Mouse (Mus musculus) small intestine, adult 2 months (tissue): ENCODE data around the gene Prickle2.

Source experiments
- CTCF ChIP-seq: fragments of 200-500 bp; IDR thresholded peaks from 2 replicates; pipeline ENCODE4 v1.5.1; 2012; ENCODE audit warnings: low read depth, mild to moderate bottlenecking, control low read depth, inconsistent platforms, low read length, moderate library complexity, mixed read lengths; ENCODE audit not compliant: insufficient replicate concordance, insufficient read length; ENCODE audit errors: extremely low read depth
- POLR2A ChIP-seq: fragments of 200-500 bp; IDR thresholded peaks from 2 replicates; pipeline ENCODE4 v1.6.1; 2012; ENCODE audit warnings: low read depth, mild to moderate bottlenecking, control low read depth, inconsistent platforms, low read length, moderate library complexity

GRCm38 (mm10) chr6:92697807-92698206 is 8.1 kb downstream of the Prickle2 start:
- TF ChIP-seq POLR2A (no peak), CTCF (no peak)
